Mouse (Mus musculus) inflammation-experienced regulatory T-cells, adult 6 months (primary cell): ENCODE results near the gene Col6a5. TPM values are rescaled to one million over a fixed set of nuclear protein-coding genes. Genes with fewer than 3 reads are reported as not detected.

Experiments used
- ATAC-seq: one replicate; pipeline ENCODE4 v1.8.0; 2017
- polyA plus RNA-seq, 3 experiments: library from polyadenylated mRNA; unstranded; fragments of 100-300 nt; shearing (Covaris generic); gene quantifications; one replicate each; pipeline ENCODE4 v1.2.1; 2017

Col6a5 gene
- polyA plus RNA-seq, 3 experiments from 2014 or later, result not detected

DNA sequence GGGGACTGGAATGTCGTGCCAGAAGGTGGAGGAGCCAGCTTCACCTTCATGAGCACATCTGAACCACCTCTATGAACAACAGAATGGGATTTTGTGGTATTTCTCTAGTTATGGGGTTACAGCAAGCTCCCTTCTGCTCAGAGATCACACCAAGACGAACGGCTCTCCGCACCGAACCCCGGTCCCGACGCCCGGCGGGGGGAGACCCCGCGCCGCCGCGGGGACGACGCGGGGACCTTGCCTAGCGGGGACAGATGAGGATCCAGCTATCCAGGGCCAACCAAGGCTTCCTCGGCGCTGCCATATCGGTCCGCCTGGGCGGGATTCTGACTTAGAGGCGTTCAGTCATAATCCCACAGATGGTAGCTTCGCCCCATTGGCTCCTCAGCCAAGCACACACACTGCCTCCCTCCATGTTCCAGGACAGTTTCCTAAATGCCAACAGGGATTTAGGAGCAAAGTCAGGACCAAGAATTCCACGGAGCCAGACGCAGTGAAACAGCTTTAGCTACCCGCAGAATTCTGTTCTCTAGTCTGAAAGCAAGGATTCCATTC is 141.2 kb downstream of the Col6a5 start:
- ATAC-seq, result no peak

DNA sequence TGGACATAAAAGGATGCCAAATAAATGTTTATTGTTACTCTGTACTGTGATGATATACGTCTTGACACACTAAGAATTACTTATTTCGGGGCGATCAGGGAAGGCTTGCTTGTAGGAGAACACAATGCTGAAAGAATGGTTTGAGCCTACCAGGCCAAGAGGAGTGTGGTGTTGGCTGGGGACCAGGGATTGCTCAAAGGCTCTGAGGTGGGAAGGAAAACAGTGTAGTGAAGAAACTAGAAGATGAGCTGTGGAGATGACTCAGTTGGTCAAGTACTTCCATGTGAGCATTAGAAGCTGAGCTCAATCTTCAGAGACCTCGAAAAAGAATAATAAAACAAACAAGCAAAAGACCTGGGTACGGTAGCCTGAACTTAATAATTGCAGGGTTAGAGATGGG is 146.0 kb downstream of the Col6a5 start:
- ATAC-seq, result no peak

DNA sequence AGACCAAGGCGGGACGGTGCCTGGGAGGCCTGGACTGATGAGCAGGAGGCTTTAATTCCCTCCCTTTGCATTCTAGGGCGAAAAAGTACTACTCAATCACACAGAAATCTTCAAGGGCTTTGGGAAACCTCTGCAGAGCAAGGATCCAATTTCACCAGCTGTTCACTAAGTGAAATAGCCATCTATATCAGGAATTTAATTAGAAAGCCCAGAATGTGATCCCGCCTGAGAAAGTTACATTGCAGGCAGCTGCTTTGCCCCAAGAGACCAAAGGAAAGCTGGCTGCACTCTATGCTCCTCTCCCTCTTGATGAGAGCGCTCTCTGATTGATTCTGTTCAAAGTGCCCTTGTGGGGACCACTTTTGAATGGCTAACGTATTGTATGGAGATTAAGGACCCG is 149.0 kb downstream of the Col6a5 start:
- ATAC-seq, result no peak

DNA sequence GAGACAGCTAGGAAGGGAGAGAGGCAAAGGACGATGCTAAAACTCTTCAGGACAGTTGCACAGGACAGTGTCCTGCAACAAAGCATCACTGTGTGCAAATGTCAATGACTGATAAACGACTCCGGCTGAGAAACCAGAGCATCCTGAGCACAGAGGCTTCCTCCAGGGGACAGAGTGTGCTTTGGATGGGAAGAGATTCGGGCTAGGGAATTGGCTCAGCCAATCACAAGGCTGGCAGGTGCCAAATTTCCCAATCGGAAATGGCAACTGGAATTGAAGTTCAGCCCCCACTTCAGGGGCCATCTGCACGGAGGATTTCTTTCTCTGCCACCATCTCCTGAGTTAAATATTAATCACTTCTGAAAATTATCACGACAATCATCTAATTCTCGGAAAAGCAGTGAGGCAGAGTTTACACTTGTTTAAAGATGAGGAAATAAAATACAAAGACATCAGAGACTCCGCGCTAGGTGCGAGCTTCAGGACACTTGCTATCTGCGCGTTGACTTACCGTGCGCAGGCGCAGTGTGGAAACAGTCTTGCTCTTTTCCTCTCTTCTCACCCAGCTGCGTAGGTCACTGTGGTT is 151.4 kb downstream of the Col6a5 start:
- no peak for ATAC-seq

Other genes starting within 250 kb of the Col6a5 start
- under 1 TPM in 1 of 3 experiments, not detected in 2; 0.05 TPM for gene Col6a6, start 132.5 kb downstream of the Col6a5 start, polyA plus RNA-seq
- gene Col6a4, start 136.1 kb upstream of the Col6a5 start, polyA plus RNA-seq, result not detected
- gene Glyctk, start 197.5 kb upstream of the Col6a5 start, polyA plus RNA-seq, result 1 to 10 TPM; 2.0 to 4.7 (median 2.1) TPM
- 10 to 100 TPM; 28.3 to 48.5 (median 39.8) TPM for gene Wdr82, start 210.3 kb upstream of the Col6a5 start, polyA plus RNA-seq
- gene Ppm1m, start 239.1 kb upstream of the Col6a5 start, polyA plus RNA-seq, result 10 to 100 TPM; 11.2 to 27.9 (median 20.4) TPM
- gene Twf2, start 242.5 kb upstream of the Col6a5 start, polyA plus RNA-seq, result 100 to 1,000 TPM; 126 to 140 (median 135) TPM